Mouse (Mus musculus): Measurements from ENCODE around the gene Acin1. TPM values are rescaled to one million over a fixed set of nuclear protein-coding genes. Genes with fewer than 3 reads are reported as not detected.
A peak's percentile ranks its signal among the peaks of the same experiment; 100 is the strongest.

Acin1 gene
- polyA plus RNA-seq, 1 experiment from 2014 or later = 130 TPM

- peak; percentile 86 for DNase-seq (ENCODE audit: low spot score)
- WGBS = 69% methylated on average over 23 of the region's 23 CpGs
- Histone ChIP-seq H3K27me3 (ENCODE audit: insufficient read depth, poor library complexity, severe bottlenecking) (no peaks in the 10 kb centered on the region), H3K4me1 (replicated peaks) (peaks cover 47% of the 10 kb centered on the region), H3K27ac (peak overlapping the region; percentile 41; the same call in 1 of the 2 replicates), H3K9me3 (no peaks in the 10 kb centered on the region), H3K4me3 (peak overlapping the region; percentile 61; the same call in 1 of the 2 replicates), H3K36me3 (peaks cover 84% of the 10 kb centered on the region)
Observed at GRCm38 (mm10) chr14:54650621-54651454, 35.9 kb downstream of the Acin1 start.

- peaks cover 94% of the 10 kb centered on the region for H3K36me3 ChIP-seq
- no peak overlapping the region for H3K4me3 ChIP-seq
- H3K4me1 ChIP-seq (replicated peaks) = peaks cover 37% of the 10 kb centered on the region
- no peaks in the 10 kb centered on the region for H3K27me3 ChIP-seq (ENCODE audit: insufficient read depth, poor library complexity, severe bottlenecking)
- H3K9me3 ChIP-seq = no peaks in the 10 kb centered on the region
- no peak overlapping the region for H3K27ac ChIP-seq
- 88% methylated on average over 4 of the region's 4 CpGs for WGBS
- no peak for DNase-seq (ENCODE audit: low spot score)
Observed at GRCm38 (mm10) chr14:54647900-54648299, 38.8 kb downstream of the Acin1 start.

DNA sequence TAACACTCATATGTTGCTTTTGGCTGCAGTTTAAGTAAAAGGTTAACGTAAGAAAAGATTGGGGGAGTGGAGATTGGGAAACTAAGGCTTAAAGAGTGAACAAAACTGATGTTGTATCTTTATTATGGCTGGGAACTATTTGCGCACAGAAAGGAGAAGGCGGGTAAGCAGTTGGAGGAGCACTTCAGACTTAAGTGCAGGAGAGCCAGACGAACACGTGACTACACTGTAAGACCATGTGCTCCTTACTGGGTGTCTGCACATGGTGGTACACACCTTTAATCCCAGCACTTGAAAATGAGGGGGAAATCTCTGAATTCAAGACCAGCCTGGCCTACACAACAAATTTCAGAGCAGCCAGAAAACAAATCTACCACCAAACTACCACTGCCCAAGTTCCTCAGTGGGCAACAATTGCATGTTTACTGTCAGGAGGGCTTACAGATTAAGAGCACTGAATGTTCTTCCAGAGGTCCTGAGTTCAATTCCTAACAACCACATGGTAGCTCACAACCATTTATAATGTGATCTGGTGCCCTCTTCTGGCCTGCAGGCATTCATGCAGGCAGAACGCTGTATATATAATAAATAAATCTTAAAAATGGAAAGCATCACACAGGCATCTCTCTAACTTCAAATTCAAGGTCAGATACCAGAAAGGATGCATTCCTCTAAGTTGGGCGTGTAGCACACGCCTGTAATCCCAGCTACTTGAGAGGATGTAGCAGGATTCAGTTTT lies 39.7 kb downstream of the Acin1 start:
- no peaks in the 10 kb centered on the region for H3K27me3 ChIP-seq (ENCODE audit: insufficient read depth, poor library complexity, severe bottlenecking)
- WGBS = 95% methylated on average over 8 of the region's 8 CpGs
- H3K4me3 ChIP-seq = no peak overlapping the region
- H3K36me3 ChIP-seq = peaks cover 99% of the 10 kb centered on the region
- no peaks in the 10 kb centered on the region for H3K9me3 ChIP-seq
- DNase-seq (ENCODE audit: low spot score) = no peak
- H3K27ac ChIP-seq = no peak overlapping the region
- H3K4me1 ChIP-seq (replicated peaks) = peaks cover 31% of the 10 kb centered on the region

DNA sequence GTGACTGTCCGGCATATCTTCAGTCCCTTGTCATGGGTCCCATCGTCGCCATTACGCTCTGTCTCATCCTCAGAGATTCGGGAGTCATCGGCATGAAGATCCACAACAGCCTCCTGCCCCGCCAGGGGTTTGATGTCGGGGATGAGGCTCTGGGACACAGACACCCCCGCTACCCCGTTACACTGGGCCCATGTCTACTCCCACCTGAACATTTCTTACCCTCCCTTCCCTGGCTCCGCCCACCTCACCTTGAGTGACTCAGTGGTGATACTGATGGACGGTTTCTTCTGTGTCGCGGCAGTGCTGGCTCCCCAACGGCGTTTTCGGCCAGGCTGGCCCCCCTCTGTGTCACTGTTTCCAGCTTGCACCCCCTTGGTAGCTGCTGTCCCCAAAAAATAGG lies 40.3 kb downstream of the Acin1 start:
- Histone ChIP-seq H3K36me3 (peaks cover 96% of the 10 kb centered on the region), H3K27me3 (ENCODE audit: insufficient read depth, poor library complexity, severe bottlenecking) (no peaks in the 10 kb centered on the region), H3K9me3 (no peaks in the 10 kb centered on the region), H3K27ac (no peak overlapping the region), H3K4me1 (replicated peaks) (peaks cover 31% of the 10 kb centered on the region), H3K4me3 (no peak overlapping the region)
- DNase-seq (ENCODE audit: low spot score) = no peak
- 96% methylated on average over 17 of the region's 17 CpGs for WGBS

GRCm38 (mm10) chr14:54644294-54644693 lies 42.4 kb downstream of the Acin1 start:
- 93% methylated on average over 9 of the region's 9 CpGs for WGBS
- no peak overlapping the region for H3K27ac ChIP-seq
- no peak for DNase-seq (ENCODE audit: low spot score)
- no peaks in the 10 kb centered on the region for H3K27me3 ChIP-seq (ENCODE audit: insufficient read depth, poor library complexity, severe bottlenecking)
- H3K4me3 ChIP-seq = no peak overlapping the region
- no peaks in the 10 kb centered on the region for H3K9me3 ChIP-seq
- H3K36me3 ChIP-seq = peaks cover 77% of the 10 kb centered on the region
- peaks cover 35% of the 10 kb centered on the region for H3K4me1 ChIP-seq (replicated peaks)

GRCm38 (mm10) chr14:54643011-54643410 lies 43.7 kb downstream of the Acin1 start:
- H3K4me1 ChIP-seq (replicated peaks) = peaks cover 31% of the 10 kb centered on the region
- WGBS = 90% methylated on average over 2 of the region's 2 CpGs
- no peak overlapping the region for H3K27ac ChIP-seq
- H3K36me3 ChIP-seq = peaks cover 78% of the 10 kb centered on the region
- no peak for DNase-seq (ENCODE audit: low spot score)
- H3K9me3 ChIP-seq = no peaks in the 10 kb centered on the region
- no peaks in the 10 kb centered on the region for H3K27me3 ChIP-seq (ENCODE audit: insufficient read depth, poor library complexity, severe bottlenecking)
- no peak overlapping the region for H3K4me3 ChIP-seq

DNA sequence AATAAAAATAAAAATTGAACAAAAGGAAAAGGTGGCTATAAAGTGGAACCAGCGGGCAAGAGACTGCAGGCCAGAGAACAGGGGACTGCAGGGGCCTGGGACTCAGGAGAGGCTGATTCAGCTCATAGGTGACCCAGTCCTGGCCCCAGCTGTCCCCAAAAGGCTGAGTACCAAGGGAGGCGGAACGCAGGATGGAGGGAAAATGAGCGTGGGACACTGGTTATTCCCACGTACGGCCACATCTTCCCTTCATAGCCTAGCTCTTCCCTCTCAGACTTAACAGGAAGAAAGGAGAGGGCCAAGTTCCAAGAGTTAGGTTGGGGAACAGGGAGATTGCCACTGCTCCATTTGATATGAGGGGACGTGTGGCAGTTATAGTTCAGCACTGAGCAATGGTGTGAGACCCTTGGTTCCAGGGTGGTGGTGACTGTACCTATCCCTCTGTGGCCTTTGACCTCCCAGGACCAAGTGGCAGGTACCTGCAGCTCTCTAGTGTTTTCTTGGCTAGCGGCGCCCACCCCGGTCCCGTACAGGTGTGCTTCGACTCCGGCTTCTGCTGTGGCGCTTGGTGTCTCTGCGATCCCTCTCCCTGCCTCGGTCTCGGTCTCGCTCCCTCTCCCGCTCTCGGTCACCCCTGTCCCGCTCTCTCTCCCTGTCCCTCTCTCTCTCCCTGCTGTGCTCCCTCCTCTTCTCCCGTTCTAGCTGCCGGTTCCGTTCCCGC lies 44.3 kb downstream of the Acin1 start:
- peaks cover 78% of the 10 kb centered on the region for H3K36me3 ChIP-seq
- WGBS = 83% methylated on average over 25 of the region's 25 CpGs
- no peaks in the 10 kb centered on the region for H3K27me3 ChIP-seq (ENCODE audit: insufficient read depth, poor library complexity, severe bottlenecking)
- H3K9me3 ChIP-seq = no peaks in the 10 kb centered on the region
- H3K27ac ChIP-seq = no peak overlapping the region
- DNase-seq (ENCODE audit: low spot score) = no peak
- H3K4me1 ChIP-seq (replicated peaks) = peaks cover 31% of the 10 kb centered on the region
- peak overlapping the region; percentile 87; the same call in 1 of the 2 replicates for H3K4me3 ChIP-seq

DNA sequence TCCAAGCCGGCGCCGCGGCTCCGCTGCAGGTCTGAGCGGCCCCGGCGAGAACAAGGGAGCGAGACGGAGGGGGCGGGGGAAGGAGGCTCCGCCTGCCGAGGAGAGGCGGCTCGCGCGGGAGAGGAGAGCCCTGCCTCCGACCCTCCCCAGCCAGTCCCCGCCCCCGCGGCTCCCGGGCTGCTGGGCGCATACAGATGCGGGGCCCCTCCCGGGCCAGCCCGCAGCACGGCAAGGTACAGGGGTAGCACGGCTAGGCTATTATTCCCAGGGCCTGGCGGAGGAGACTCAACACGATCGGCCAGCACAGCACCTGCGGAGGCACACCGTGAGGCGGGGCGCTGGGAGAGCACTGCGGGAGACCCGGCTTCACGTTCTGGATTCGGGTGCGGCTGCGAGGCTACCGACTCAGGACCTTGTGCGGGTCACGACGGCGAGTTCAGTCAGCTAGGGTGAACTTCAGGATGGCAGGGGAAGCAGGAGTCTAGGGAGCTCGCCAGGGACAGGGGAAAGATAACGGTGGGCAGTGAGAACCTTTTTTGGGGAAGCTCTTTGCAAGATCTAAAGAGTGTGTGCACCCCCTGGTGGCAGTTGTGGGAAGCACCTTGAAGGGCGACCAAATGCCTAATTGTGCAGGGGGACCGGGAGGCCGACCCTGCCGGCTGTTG lies 45.3 kb downstream of the Acin1 start, which contains the start of gene Cdh24:
Gene Cdh24 (minus strand): TSS at position 60 of the 665 bp plus-strand sequence.
- Histone ChIP-seq H3K9me3 (no peaks in the 10 kb centered on the region), H3K4me3 (peak within 1 kb of the TSS; percentile 87), H3K27ac (peak within 1 kb of the TSS; percentile 96), H3K4me1 (replicated peaks) (peaks cover 31% of the 10 kb centered on the region), H3K36me3 (peaks cover 78% of the 10 kb centered on the region), H3K27me3 (ENCODE audit: insufficient read depth, poor library complexity, severe bottlenecking) (no peaks in the 10 kb centered on the region)
- peak; percentile 92 for DNase-seq (ENCODE audit: low spot score)
- under 1% methylated on average over 52 of the region's 52 CpGs for WGBS

- Histone ChIP-seq H3K9me3 (no peaks in the 10 kb centered on the region), H3K36me3 (peaks cover 78% of the 10 kb centered on the region), H3K4me1 (replicated peaks) (peaks cover 31% of the 10 kb centered on the region), H3K4me3 (peak within 1 kb of the TSS; percentile 87), H3K27me3 (ENCODE audit: insufficient read depth, poor library complexity, severe bottlenecking) (no peaks in the 10 kb centered on the region), H3K27ac (peak within 1 kb of the TSS; percentile 96)
- under 1% methylated on average over 28 of the region's 28 CpGs for WGBS
- DNase-seq (ENCODE audit: low spot score) = no peak
Observed at GRCm38 (mm10) chr14:54640946-54641304, 45.8 kb downstream of the Acin1 start, which contains the start of gene Gm17606. Gene Gm17606, plus strand, starts transcription at chr14:54640952.

GRCm38 (mm10) chr14:54640121-54640520 lies 46.6 kb downstream of the Acin1 start:
- H3K36me3 ChIP-seq = peaks cover 78% of the 10 kb centered on the region
- H3K27me3 ChIP-seq (ENCODE audit: insufficient read depth, poor library complexity, severe bottlenecking) = no peaks in the 10 kb centered on the region
- peaks cover 31% of the 10 kb centered on the region for H3K4me1 ChIP-seq (replicated peaks)
- peak overlapping the region; percentile 87 for H3K4me3 ChIP-seq
- no peak for DNase-seq (ENCODE audit: low spot score)
- H3K9me3 ChIP-seq = no peaks in the 10 kb centered on the region
- 19% methylated on average over 4 of the region's 4 CpGs for WGBS
- peak overlapping the region; percentile 96 for H3K27ac ChIP-seq

DNA sequence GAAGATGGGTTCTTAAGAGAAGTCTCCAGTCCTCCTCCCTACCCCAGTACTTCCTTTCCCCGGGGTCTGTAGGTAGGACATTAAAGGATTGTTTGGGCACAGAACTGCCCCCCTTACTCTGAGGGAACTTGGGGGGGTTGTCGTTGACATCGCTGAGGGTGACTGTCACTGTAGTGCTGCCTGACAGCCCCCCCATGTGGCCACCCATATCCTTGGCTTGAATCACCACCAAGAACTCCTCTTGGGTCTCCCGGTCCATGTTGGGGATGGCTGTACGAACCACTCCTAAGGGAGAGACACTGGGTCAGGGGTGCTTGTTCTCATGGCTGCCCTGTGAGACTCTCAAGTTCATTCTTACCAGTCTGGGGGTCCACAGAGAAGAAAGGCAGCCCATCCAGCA lies 48.5 kb downstream of the Acin1 start:
- H3K4me1 ChIP-seq (replicated peaks) = peaks cover 31% of the 10 kb centered on the region
- H3K36me3 ChIP-seq = peaks cover 78% of the 10 kb centered on the region
- WGBS = 87% methylated on average over 5 of the region's 5 CpGs
- DNase-seq (ENCODE audit: low spot score) = no peak
- H3K27ac ChIP-seq = no peak overlapping the region
- no peaks in the 10 kb centered on the region for H3K27me3 ChIP-seq (ENCODE audit: insufficient read depth, poor library complexity, severe bottlenecking)
- no peaks in the 10 kb centered on the region for H3K9me3 ChIP-seq
- H3K4me3 ChIP-seq = no peak overlapping the region

GRCm38 (mm10) chr14:54636954-54637353 lies 49.8 kb downstream of the Acin1 start:
- no peak overlapping the region for H3K4me3 ChIP-seq
- H3K27ac ChIP-seq = no peak overlapping the region
- 55% methylated on average over 8 of the region's 8 CpGs for WGBS
- DNase-seq (ENCODE audit: low spot score) = peak; percentile 69
- no peaks in the 10 kb centered on the region for H3K9me3 ChIP-seq
- peaks cover 78% of the 10 kb centered on the region for H3K36me3 ChIP-seq
- peaks cover 28% of the 10 kb centered on the region for H3K4me1 ChIP-seq (replicated peaks)
- no peaks in the 10 kb centered on the region for H3K27me3 ChIP-seq (ENCODE audit: insufficient read depth, poor library complexity, severe bottlenecking)

Data from hindbrain, embryonic 10.5 days (tissue).